Mouse (Mus musculus) CH12.LX (cell line): ENCODE results near the gene Med23. TPM values are rescaled to one million over a fixed set of nuclear protein-coding genes. Genes with fewer than 3 reads are reported as not detected.

Experiments
- DNase-seq: peaks from one replicate; pipeline ENCODE4 v3.0.0-alpha.2; 2013; ENCODE audit errors: extremely low read depth
- H3K27ac ChIP-seq: 2 replicates; pipeline ENCODE4 v1.5.1; 2012; ENCODE audit warnings: low read depth, mild to moderate bottlenecking, control low read depth, moderate library complexity; ENCODE audit not compliant: insufficient read depth
- H3K27me3 ChIP-seq: replicated peaks from 2 replicates; pipeline ENCODE3; 2012; ENCODE audit warnings: inconsistent platforms
- H3K36me3 ChIP-seq, 2 experiments: replicated peaks in 1 of 2; 2 replicates each; pipeline versions ENCODE3 to v1.6.1; 2012; ENCODE audit warnings: inconsistent platforms in 1 of 2, low read length in 1 of 2, mild to moderate bottlenecking in 1 of 2, mixed read lengths in 1 of 2, moderate library complexity in 1 of 2; ENCODE audit not compliant: control insufficient read depth in 1 of 2, insufficient read depth in 1 of 2
- H3K4me1 ChIP-seq, 2 experiments: 2 replicates each; pipeline ENCODE4 v1.6.1; 2012; ENCODE audit warnings: inconsistent platforms in 1 of 2, moderate library complexity in 1 of 2; ENCODE audit not compliant: insufficient read depth in 2 of 2, control insufficient read depth in 1 of 2
- H3K4me2 ChIP-seq: 2 replicates; pipeline ENCODE4 v1.6.1; 2012; ENCODE audit warnings: low read depth, mild to moderate bottlenecking, control low read depth; ENCODE audit not compliant: poor library complexity, insufficient read depth, severe bottlenecking
- H3K4me3 ChIP-seq, 3 experiments: fragments of 150-350 bp in 1 of 3; sonication (generic) in 1 of 3; replicated peaks in 1 of 3; 2 replicates each; pipeline versions ENCODE3 to v1.5.1; 2011 to 2012; ENCODE audit warnings: low read depth in 2 of 3, low read length in 2 of 3, mild to moderate bottlenecking in 2 of 3, moderate library complexity in 2 of 3, control low read depth in 1 of 3, improper control_type of control experiment in 1 of 3, inconsistent platforms in 1 of 3, mixed read lengths in 1 of 3; ENCODE audit not compliant: poor library complexity in 1 of 3
- H3K79me2 ChIP-seq: replicated peaks from 2 replicates; pipeline ENCODE4 v1.6.1; 2012; ENCODE audit warnings: mild to moderate bottlenecking, moderate library complexity; ENCODE audit not compliant: control insufficient read depth, poor library complexity, insufficient read depth, severe bottlenecking; ENCODE audit errors: extremely low read depth
- H3K9ac ChIP-seq: 2 replicates; pipeline ENCODE4 v1.6.1; 2012; ENCODE audit warnings: low read depth, mild to moderate bottlenecking, control low read depth, moderate library complexity; ENCODE audit not compliant: insufficient read depth
- H3K9me3 ChIP-seq: replicated peaks from 2 replicates; pipeline ENCODE3; 2012; ENCODE audit warnings: low read length, inconsistent platforms, mixed read lengths
- CHD1 ChIP-seq: IDR thresholded peaks from 2 replicates; pipeline ENCODE4 v1.6.1; 2012; ENCODE audit warnings: low read depth, low read length, improper control_type of control experiment, inconsistent platforms
- CHD2 ChIP-seq: IDR thresholded peaks from 2 replicates; pipeline ENCODE4 v1.6.1; 2011; ENCODE audit warnings: low read length, improper control_type of control experiment
- ELF1 ChIP-seq: IDR thresholded peaks from 2 replicates; pipeline ENCODE4 v1.6.1; 2014; ENCODE audit warnings: low read depth, mild to moderate bottlenecking, inconsistent platforms, low read length, improper control_type of control experiment
- EP300 ChIP-seq: IDR thresholded peaks from 2 replicates; pipeline ENCODE4 v1.6.1; 2011; ENCODE audit warnings: low read length, improper control_type of control experiment
- GABPA ChIP-seq: IDR thresholded peaks from 2 replicates; pipeline ENCODE4 v1.6.1; 2012; ENCODE audit warnings: low read depth, low read length, improper control_type of control experiment, inconsistent platforms; ENCODE audit not compliant: insufficient replicate concordance
- HCFC1 ChIP-seq: IDR thresholded peaks from 2 replicates; pipeline ENCODE4 v1.6.1; 2012; ENCODE audit warnings: low read depth, mild to moderate bottlenecking, inconsistent platforms, low read length, improper control_type of control experiment
- JUN ChIP-seq: IDR thresholded peaks from 2 replicates; pipeline ENCODE4 v1.6.1; 2011; ENCODE audit warnings: low read depth, mild to moderate bottlenecking, low read length, improper control_type of control experiment, moderate library complexity; ENCODE audit not compliant: insufficient read depth
- JUND ChIP-seq: conservative IDR thresholded peaks from 2 replicates; pipeline ENCODE4 v1.6.1; 2011; ENCODE audit warnings: low read depth, low read length, improper control_type of control experiment
- MAX ChIP-seq: IDR thresholded peaks from 2 replicates; pipeline ENCODE4 v1.6.1; 2011; ENCODE audit warnings: low read length, improper control_type of control experiment
- MEF2A ChIP-seq: IDR thresholded peaks from 2 replicates; pipeline ENCODE4 v1.6.1; 2014; ENCODE audit warnings: low read depth, mild to moderate bottlenecking, inconsistent platforms, low read length, improper control_type of control experiment, borderline replicate concordance
- MXI1 ChIP-seq: IDR thresholded peaks from 2 replicates; pipeline ENCODE4 v1.6.1; 2011; ENCODE audit warnings: mild to moderate bottlenecking, low read depth, low read length, improper control_type of control experiment
- MYC ChIP-seq: IDR thresholded peaks from 2 replicates; pipeline ENCODE4 v1.6.1; 2011; ENCODE audit warnings: low read depth, mild to moderate bottlenecking, improper control_type of control experiment, low read length
- POLR2A ChIP-seq: IDR thresholded peaks from 2 replicates; pipeline ENCODE4 v1.6.1; 2011; ENCODE audit warnings: low read depth, mild to moderate bottlenecking, improper control_type of control experiment, low read length
- RCOR1 ChIP-seq: conservative IDR thresholded peaks from 2 replicates; pipeline ENCODE4 v1.6.1; 2012; ENCODE audit warnings: low read depth, mild to moderate bottlenecking, inconsistent platforms, low read length, improper control_type of control experiment
- TBP ChIP-seq: conservative IDR thresholded peaks from 2 replicates; pipeline ENCODE4 v1.6.1; 2011; ENCODE audit warnings: low read depth, low read length, improper control_type of control experiment
- UBTF ChIP-seq: IDR thresholded peaks from 2 replicates; pipeline ENCODE4 v1.6.1; 2012; ENCODE audit warnings: low read depth, mild to moderate bottlenecking, inconsistent platforms, low read length, improper control_type of control experiment, moderate library complexity
- USF2 ChIP-seq: conservative IDR thresholded peaks from 2 replicates; pipeline ENCODE4 v1.6.1; 2011; ENCODE audit warnings: low read depth, low read length, improper control_type of control experiment
- ZKSCAN1 ChIP-seq: IDR thresholded peaks from 2 replicates; pipeline ENCODE4 v1.6.1; 2012; ENCODE audit warnings: low read depth, inconsistent platforms, low read length, improper control_type of control experiment, borderline replicate concordance
- ZMIZ1 ChIP-seq: IDR thresholded peaks from 2 replicates; pipeline ENCODE4 v1.6.1; 2012; ENCODE audit warnings: low read depth, mild to moderate bottlenecking, inconsistent platforms, low read length, improper control_type of control experiment
- dilution Hi-C: fragments of 300-500 bp; cut with MboI; formaldehyde crosslinking; loops from 2 replicates; pipeline ENCODE4 v1.14.3; 2020; ENCODE audit warnings: low sequenced_read_pairs; ENCODE audit not compliant: extremely low pct_unique_long_range_greater_than_20kb, extremely low pct_ligation_motif_present
- in situ Hi-C: fragments of 300-500 bp; cut with MboI; formaldehyde crosslinking; loops from 3 replicates; pipeline ENCODE4 v1.14.3; 2019; ENCODE audit warnings: low sequenced_read_pairs, low pct_ligation_motif_present, low pct_unique_long_range_greater_than_20kb, mixed read lengths
- polyA plus RNA-seq: library from polyadenylated mRNA; unstranded; fragments of >175 nt; gene quantifications from 2 replicates; pipeline ENCODE4 v1.2.1, GENCODE M21; 2012; ENCODE audit warnings: low read depth; ENCODE audit not compliant: insufficient read length
- total RNA-seq, 2 experiments: library from RNA; depleted of rRNA; stranded (reverse); fragments of 300-350 nt in 1 of 2; fragments of >200 nt in 1 of 2; gene quantifications; 2 replicates each; pipeline ENCODE4 v1.2.3; 2012 to 2014

The Med23 gene
- total and polyA plus RNA-seq, 3 experiments = 43.5 to 45.7 (median 45.6) TPM

GRCm38 (mm10) chr10:24832306-24832705, 37.5 kb upstream of the Med23 start:
- H3K4me3 ChIP-seq = no peak overlapping the region
- no peak overlapping the region for H3K27ac ChIP-seq
- peaks cover 9% of the 10 kb centered on the region for H3K9me3 ChIP-seq
- peaks cover 0 to 16% of the 10 kb centered on the region in 2 experiments; a peak in 2 of 4 replicates for H3K4me1 ChIP-seq
- TF ChIP-seq CHD1 = no peak
- no peak for TF ChIP-seq MAX
- no peak for TF ChIP-seq RCOR1
- no peak for TF ChIP-seq HCFC1
- no peak for TF ChIP-seq MEF2A
- no peak overlapping the region for H3K9ac ChIP-seq
- in situ Hi-C loops = loop anchor here (25.0 kb wide), 1 partner anchor 195 kb away; no protein-coding TSS in a partner anchor
- H3K4me2 ChIP-seq = no peak overlapping the region
- H3K27me3 ChIP-seq = no peaks in the 10 kb centered on the region
- dilution Hi-C loops = no loop called here
- H3K79me2 ChIP-seq = no peaks in the 10 kb centered on the region; the same call in 1 of the 2 replicates
- no peaks in the 10 kb centered on the region for H3K36me3 ChIP-seq
- DNase-seq = no peak

GRCm38 (mm10) chr10:24834634-24835371, 35.0 kb upstream of the Med23 start:
- Histone ChIP-seq H3K27ac (no peak overlapping the region), H3K36me3 (no peaks in the 10 kb centered on the region), H3K9ac (no peak overlapping the region), H3K4me2 (no peak overlapping the region), H3K27me3 (no peaks in the 10 kb centered on the region), H3K79me2 (no peaks in the 10 kb centered on the region), H3K4me3 (no peak overlapping the region), H3K4me1 (peaks cover 0 to 16% of the 10 kb centered on the region in 2 experiments; a peak in 2 of 4 replicates), H3K9me3 (peaks cover 22% of the 10 kb centered on the region)
- DNase-seq = no peak
- TF ChIP-seq TBP = no peak
- TF ChIP-seq MYC = no peak
- dilution Hi-C loops = no loop called here
- in situ Hi-C loops = loop anchor here (25.0 kb wide), 1 partner anchor 198 kb away; no protein-coding TSS in a partner anchor

- peaks cover 0 to 8% of the 10 kb centered on the region in 2 experiments; a peak in 2 of 4 replicates for H3K4me1 ChIP-seq
- no peak for DNase-seq
- H3K9ac ChIP-seq = no peak overlapping the region
- dilution Hi-C loops = no loop called here
- no peak overlapping the region for H3K4me3 ChIP-seq
- H3K27me3 ChIP-seq = no peaks in the 10 kb centered on the region
- no peak overlapping the region for H3K27ac ChIP-seq
- no peak overlapping the region for H3K4me2 ChIP-seq
- peaks cover 24% of the 10 kb centered on the region for H3K9me3 ChIP-seq
- TF ChIP-seq JUND (no peak), MYC (no peak), ELF1 (no peak), EP300 (no peak), MEF2A (no peak), ZKSCAN1 (no peak), GABPA (no peak), TBP (no peak), USF2 (no peak), ZMIZ1 (no peak), CHD2 (no peak), UBTF (no peak), POLR2A (no peak), MXI1 (no peak), JUN (no peak)
- TF ChIP-seq, all 38 proteins: peak for 0
- in situ Hi-C loops = loop anchor here (25.0 kb wide), 1 partner anchor 199 kb away; no protein-coding TSS in a partner anchor
- H3K79me2 ChIP-seq = no peaks in the 10 kb centered on the region
- no peaks in the 10 kb centered on the region for H3K36me3 ChIP-seq
Observed at GRCm38 (mm10) chr10:24835702-24836342, 34.0 kb upstream of the Med23 start.
